In genomic region chr6:55288007-55288602, GRCm38 (mm10) we compare ENCODE assay signal across 16 mouse cellular contexts. TPM values are rescaled to one million over a fixed set of nuclear protein-coding genes. Genes with fewer than 3 reads are reported as not detected.
DNase-seq lines count a peak whose midpoint lies in the region; ATAC-seq and TF ChIP-seq lines count a peak whose summit lies in the region.
"Had no signal": no experiment of that assay in that cellular context is flagged by ENCODE, and none has a peak within 500 bp of the region (broad histone marks: within the 10 kb centered on the region; RNA-seq: fewer than 3 reads in every experiment).

No protein-coding gene starts in this region.

- no peak overlapping the region for H3K9ac ChIP-seq in hindbrain, embryonic 12.5 days
- H3K9ac ChIP-seq: forebrain, embryonic 12.5 days; heart, embryonic 15.5 days; hindbrain, embryonic 13.5 days; limb, embryonic 12.5 days; stomach, embryonic 15.5 days had no signal

- H3K36me3 ChIP-seq in hindbrain, embryonic 10.5 days = peaks cover 13% of the 10 kb centered on the region; the same call in 1 of the 2 replicates
- H3K36me3 ChIP-seq in hindbrain, embryonic 12.5 days = no peaks in the 10 kb centered on the region
- no peaks in the 10 kb centered on the region for H3K36me3 ChIP-seq in kidney, adult 2 months (ENCODE audit: control insufficient read depth, insufficient read depth, low read length)
- H3K36me3 ChIP-seq: heart, embryonic 15.5 days; stomach, embryonic 15.5 days had no signal

- no peak for DNase-seq in hindbrain, embryonic 10.5 days (ENCODE audit: low spot score)
- DNase-seq in B cell, adult 2 months = peak; percentile 11 to 25
- DNase-seq in kidney, adult 2 months = peak; percentile 64
- peak; percentile 40 to 79 for DNase-seq in kidney, postnatal 25 days
- DNase-seq in gastrocnemius, postnatal 4 days (ENCODE audit: low spot score in 2 of 2) = no peak
- no peak for DNase-seq in heart, postnatal 4 days
- no peak for DNase-seq in urinary bladder, postnatal 4 days (ENCODE audit: low spot score in 2 of 2)
- DNase-seq: adrenal gland, postnatal 10 days; cerebellum, adult 9-10 months; thymus, postnatal 14 days had no signal

- H3K4me1 ChIP-seq in hindbrain, embryonic 10.5 days (replicated peaks) = 0 out of 2 replicates have a peak, but pooled peaks cover 13% of the 10 kb centered on the region
- no peaks in the 10 kb centered on the region for H3K4me1 ChIP-seq in hindbrain, embryonic 12.5 days
- peaks cover 4% of the 10 kb centered on the region; the same call in 1 of the 2 replicates for H3K4me1 ChIP-seq in kidney, adult 2 months (ENCODE audit: control insufficient read depth, insufficient read depth, low read length)
- H3K4me1 ChIP-seq: forebrain, embryonic 12.5 days; heart, embryonic 15.5 days; stomach, embryonic 15.5 days had no signal

- no peak overlapping the region for H3K4me3 ChIP-seq in hindbrain, embryonic 10.5 days
- no peak overlapping the region for H3K4me3 ChIP-seq in hindbrain, embryonic 12.5 days
- H3K4me3 ChIP-seq in kidney, adult 2 months (ENCODE audit: insufficient read depth, low read depth, low read length) = no peak overlapping the region
- H3K4me3 ChIP-seq: forebrain, embryonic 12.5 days; heart, embryonic 15.5 days; hindbrain, embryonic 13.5 days; limb, embryonic 12.5 days; stomach, embryonic 15.5 days had no signal

- H3K9me3 ChIP-seq in hindbrain, embryonic 10.5 days = peaks cover 3% of the 10 kb centered on the region; the same call in 1 of the 2 replicates
- H3K9me3 ChIP-seq in hindbrain, embryonic 12.5 days (replicated peaks) = peaks cover 2% of the 10 kb centered on the region
- H3K9me3 ChIP-seq: forebrain, embryonic 12.5 days; heart, embryonic 15.5 days; hindbrain, embryonic 13.5 days; stomach, embryonic 15.5 days had no signal

- no peaks in the 10 kb centered on the region for H3K27me3 ChIP-seq in hindbrain, embryonic 10.5 days (ENCODE audit: insufficient read depth, poor library complexity, severe bottlenecking)
- no peaks in the 10 kb centered on the region for H3K27me3 ChIP-seq in hindbrain, embryonic 12.5 days
- H3K27me3 ChIP-seq in kidney, adult 2 months (replicated peaks; ENCODE audit: control insufficient read depth, insufficient read depth, low read length) = no peaks in the 10 kb centered on the region
- H3K27me3 ChIP-seq: forebrain, embryonic 12.5 days; heart, embryonic 15.5 days; hindbrain, embryonic 13.5 days; stomach, embryonic 15.5 days had no signal

- H3K4me2 ChIP-seq in hindbrain, embryonic 12.5 days (replicated peaks) = no peak overlapping the region
- H3K4me2 ChIP-seq: forebrain, embryonic 12.5 days; heart, embryonic 15.5 days; hindbrain, embryonic 13.5 days; limb, embryonic 12.5 days; stomach, embryonic 15.5 days had no signal

- peak overlapping the region; percentile 5; the same call in 1 of the 2 replicates for H3K27ac ChIP-seq in hindbrain, embryonic 10.5 days
- no peak overlapping the region for H3K27ac ChIP-seq in hindbrain, embryonic 12.5 days
- H3K27ac ChIP-seq in kidney, adult 2 months (ENCODE audit: insufficient read depth, low read depth, low read length) = peak overlapping the region; percentile 58
- H3K27ac ChIP-seq: forebrain, embryonic 12.5 days; heart, embryonic 15.5 days; hindbrain, embryonic 13.5 days; limb, embryonic 12.5 days; stomach, embryonic 15.5 days had no signal

- no peak for TF ChIP-seq POLR2A in kidney, adult 2 months (IDR thresholded peaks at IDR 0.05; ENCODE audit: low read depth, low read length)

- 86% methylated on average over 5 of the region's 5 CpGs for WGBS in hindbrain, embryonic 10.5 days
- 87% methylated on average over 5 of the region's 5 CpGs for WGBS in hindbrain, embryonic 12.5 days
- WGBS in kidney, adult 2 months = 44% methylated on average over 5 of the region's 5 CpGs

- ATAC-seq in hindbrain, embryonic 12.5 days (ENCODE audit: low FRiP score) = no peak

- no peak for TF ChIP-seq CTCF in kidney, adult 2 months (conservative IDR thresholded peaks at IDR 0.05; ENCODE audit: insufficient read depth, insufficient read length, low read depth, low read length)

RNA-seq across cellular contexts. Expression of gene Aqp1, which starts 48.1 kb away (rescaled TPM):
- 0.60 and 2.3 TPM in 2 replicates for polyA plus RNA-seq in hindbrain, embryonic 10.5 days (2016; fragmentation: Nextera tagmentation; extraction: Ambion mirVana)
- 11.9 and 12.7 TPM in 2 replicates for polyA plus RNA-seq in hindbrain, embryonic 12.5 days (2016; fragmentation: Nextera tagmentation; extraction: Ambion mirVana)
- 1,148 and 1,467 TPM in 2 replicates for polyA plus RNA-seq in kidney, adult 2 months (2012; rRNA removed)
- 100 to 1,000 TPM; 108 to 109 TPM for total RNA-seq in gastrocnemius, postnatal 4 days (2021)
- total RNA-seq in heart, postnatal 4 days (2021) = 10 to 100 TPM; 87.4 to 98.8 TPM

Comparison
In these comparisons a context has a peak if more than half of its experiments do, and no peak if none do; other contexts are left out.
1. DNase-seq: peak in B cell, adult 2 months (2 of 2), kidney, adult 2 months (single experiment) and kidney, postnatal 25 days (2 of 2); none in hindbrain, embryonic 10.5 days (single experiment), gastrocnemius, postnatal 4 days (0 of 2), heart, postnatal 4 days (single experiment) and urinary bladder, postnatal 4 days (0 of 2).
2. RNA of gene Aqp1, which starts 48.1 kb away (polyA plus RNA-seq): 1,148 to 1,467 TPM in kidney, adult 2 months; 11.9 to 12.7 TPM in hindbrain, embryonic 12.5 days and 0.60 to 2.3 TPM in hindbrain, embryonic 10.5 days; every median in the first group is over 10 times any median in the second.